Mouse (Mus musculus) heart, postnatal 0 days (tissue): ENCODE measurements at regions not wholly inside any gene's neighbourhood (a gene's known extent, or its start where the extent isn't known, plus 50 kb on each side); places are given as distances from the start of the nearest gene placed in this dataset.

Source experiments
- ATAC-seq: fragments of 200-750 bp; cut with Nextera tagmentation; 2 replicates; pipeline ENCODE4 v1.8.0; 2017; ENCODE audit warnings: low read depth, moderate number of reproducible peaks, moderate library complexity; ENCODE audit not compliant: insufficient read depth
- DNase-seq: peaks from one replicate; pipeline ENCODE4 v3.0.0-alpha.2; 2016; ENCODE audit warnings: low spot score
- H3K27ac ChIP-seq: fragments of 300-500 bp; sonication (generic); 2 replicates; pipeline ENCODE4 v1.5.1; 2014; ENCODE audit warnings: low read depth, mild to moderate bottlenecking
- H3K27me3 ChIP-seq: fragments of 300-500 bp; sonication (generic); 2 replicates; pipeline ENCODE4 v1.6.1; 2014; ENCODE audit warnings: low read length, mixed read lengths; ENCODE audit not compliant: control insufficient read depth, insufficient read depth
- H3K36me3 ChIP-seq: fragments of 300-500 bp; sonication (generic); replicated peaks from 2 replicates; pipeline ENCODE4 v1.6.1; 2014; ENCODE audit warnings: low read length, mixed read lengths; ENCODE audit not compliant: control insufficient read depth, insufficient read depth
- H3K4me1 ChIP-seq: fragments of 300-500 bp; sonication (generic); 2 replicates; pipeline ENCODE4 v1.6.1; 2014; ENCODE audit warnings: antibody characterized with exemption; ENCODE audit not compliant: control insufficient read depth, insufficient read depth
- H3K4me2 ChIP-seq: fragments of 300-500 bp; sonication (generic); 2 replicates; pipeline ENCODE4 v1.6.1; 2014; ENCODE audit warnings: low read depth, mild to moderate bottlenecking, low read length, moderate library complexity
- H3K4me3 ChIP-seq: fragments of 300-500 bp; sonication (generic); 2 replicates; pipeline ENCODE4 v1.5.1; 2014; ENCODE audit warnings: low read depth, low read length
- H3K9ac ChIP-seq: fragments of 300-500 bp; sonication (generic); replicated peaks from 2 replicates; pipeline ENCODE4 v1.6.1; 2014; ENCODE audit warnings: low read depth, low read length, mixed read lengths
- H3K9me3 ChIP-seq: fragments of 300-500 bp; sonication (generic); replicated peaks from 2 replicates; pipeline ENCODE4 v1.6.1; 2016; ENCODE audit warnings: low read length; ENCODE audit not compliant: control insufficient read depth
- CTCF ChIP-seq: IDR thresholded peaks from 2 replicates; pipeline ENCODE4 v1.5.1; 2016; ENCODE audit warnings: antibody characterized with exemption, control low read depth, low read depth
- EP300 ChIP-seq: IDR thresholded peaks from 2 replicates; pipeline ENCODE4 v1.6.1; 2016; ENCODE audit warnings: antibody characterized with exemption, low read depth
- WGBS: fragments of 180-500 bp; shearing (Covaris S2); extraction: QIAGEN DNeasy Blood & Tissue Kit; methylation state at CpG from one replicate; pipeline ENCODE4 v1.1.7; 2014; 5-methylcytosine and 5-hydroxymethylcytosine counted together

DNA sequence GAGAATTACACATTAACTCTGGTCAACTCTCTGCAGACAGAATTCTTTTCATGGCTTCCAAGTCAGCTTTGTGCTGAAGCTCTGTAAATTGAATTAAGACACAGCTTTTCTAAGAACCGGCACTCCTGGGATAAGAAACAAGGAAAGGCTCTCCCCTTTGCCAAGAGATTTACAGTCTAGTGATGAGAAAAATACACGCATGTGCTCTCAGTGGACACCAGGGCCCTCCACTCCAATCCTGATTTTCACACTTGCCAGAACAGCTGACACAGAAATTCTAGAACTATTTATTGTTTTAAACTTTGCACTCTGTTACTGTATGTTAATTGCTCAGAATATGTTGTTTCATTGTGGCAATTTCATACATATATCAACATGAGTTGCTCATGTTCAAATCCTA, 684.6 kb upstream of the Ptbp2 start:
- WGBS = 76% methylated on average over 2 of the region's 2 CpGs
- ATAC-seq = no peak
- no peaks in the 10 kb centered on the region for H3K27me3 ChIP-seq

GRCm38 (mm10) chr3:120460717-120461116, 676.5 kb upstream of the Ptbp2 start:
- Histone ChIP-seq H3K9ac (no peak overlapping the region), H3K4me1 (no peaks in the 10 kb centered on the region)
- no peak for TF ChIP-seq CTCF
- no peak for TF ChIP-seq EP300

More for the DNA sequence above, 684.6 kb upstream of the Ptbp2 start:
- Histone ChIP-seq H3K4me3 (no peak overlapping the region), H3K36me3 (no peaks in the 10 kb centered on the region), H3K4me1 (no peaks in the 10 kb centered on the region), H3K9me3 (no peaks in the 10 kb centered on the region), H3K4me2 (no peak overlapping the region), H3K9ac (no peak overlapping the region), H3K27ac (no peak overlapping the region)
- TF ChIP-seq EP300 = no peak
- no peak for TF ChIP-seq CTCF
- DNase-seq = no peak

DNA sequence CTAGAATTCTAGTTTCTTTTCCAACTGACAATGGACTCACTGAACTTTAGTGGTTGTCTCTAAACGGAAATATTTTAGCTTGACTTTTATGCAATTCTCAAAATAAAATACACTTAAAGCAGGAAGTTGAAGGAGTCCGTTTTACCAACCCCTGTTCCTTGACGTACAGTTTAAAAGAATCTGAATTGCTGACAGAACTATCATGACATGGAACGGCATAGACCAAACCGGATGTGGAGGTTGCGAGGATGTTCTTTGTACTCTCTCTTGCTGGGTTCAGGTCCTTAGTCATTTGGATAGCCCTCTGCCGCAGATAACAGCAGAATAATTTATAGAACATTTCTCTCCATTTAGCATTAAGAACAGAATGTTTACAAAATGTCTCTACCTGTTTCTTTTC, 673.6 kb upstream of the Ptbp2 start:
- ATAC-seq (no peak), DNase-seq (no peak)
- no peaks in the 10 kb centered on the region for H3K36me3 ChIP-seq
- no peak overlapping the region for H3K4me2 ChIP-seq
- H3K27me3 ChIP-seq = no peaks in the 10 kb centered on the region
- H3K9me3 ChIP-seq = no peaks in the 10 kb centered on the region
- no peak overlapping the region for H3K9ac ChIP-seq
- WGBS = 71% methylated on average over 7 of the region's 7 CpGs
- TF ChIP-seq EP300 = no peak
- no peak for TF ChIP-seq CTCF
- no peak overlapping the region for H3K4me3 ChIP-seq
- no peak overlapping the region for H3K27ac ChIP-seq
- H3K4me1 ChIP-seq = no peaks in the 10 kb centered on the region

More at GRCm38 (mm10) chr3:120460717-120461116, 676.5 kb upstream of the Ptbp2 start:
- no peaks in the 10 kb centered on the region for H3K36me3 ChIP-seq
- ATAC-seq = no peak
- no peak overlapping the region for H3K27ac ChIP-seq
- H3K4me3 ChIP-seq = no peak overlapping the region
- DNase-seq = no peak
- no peaks in the 10 kb centered on the region for H3K9me3 ChIP-seq
- no peak overlapping the region for H3K4me2 ChIP-seq
- H3K27me3 ChIP-seq = no peaks in the 10 kb centered on the region

GRCm38 (mm10) chr3:120441127-120441526, 656.9 kb upstream of the Ptbp2 start:
- TF ChIP-seq EP300 (no peak), CTCF (no peak)
- ATAC-seq = no peak
- WGBS = 66% methylated on average over 4 of the region's 4 CpGs
- Histone ChIP-seq H3K9me3 (no peaks in the 10 kb centered on the region), H3K9ac (no peak overlapping the region), H3K36me3 (no peaks in the 10 kb centered on the region), H3K4me3 (no peak overlapping the region), H3K27me3 (no peaks in the 10 kb centered on the region), H3K4me2 (no peak overlapping the region), H3K27ac (no peak overlapping the region), H3K4me1 (no peaks in the 10 kb centered on the region)
- no peak for DNase-seq

GRCm38 (mm10) chr3:120430285-120430684, 646.0 kb upstream of the Ptbp2 start:
- Histone ChIP-seq H3K36me3 (no peaks in the 10 kb centered on the region), H3K4me1 (no peaks in the 10 kb centered on the region), H3K9ac (no peak overlapping the region), H3K4me3 (no peak overlapping the region), H3K9me3 (no peaks in the 10 kb centered on the region), H3K27me3 (no peaks in the 10 kb centered on the region), H3K27ac (no peak overlapping the region), H3K4me2 (no peak overlapping the region)
- ATAC-seq (no peak), DNase-seq (no peak)
- WGBS = 79% methylated on average over 2 of the region's 2 CpGs
- TF ChIP-seq EP300 = no peak
- no peak for TF ChIP-seq CTCF

- 82% methylated on average over 3 of the region's 3 CpGs for WGBS
- no peaks in the 10 kb centered on the region for H3K27me3 ChIP-seq
- ATAC-seq = no peak
- H3K4me1 ChIP-seq = no peaks in the 10 kb centered on the region
- no peak overlapping the region for H3K27ac ChIP-seq
- no peak overlapping the region for H3K9ac ChIP-seq
- H3K36me3 ChIP-seq = no peaks in the 10 kb centered on the region
- H3K4me3 ChIP-seq = no peak overlapping the region
- no peak overlapping the region for H3K4me2 ChIP-seq
- TF ChIP-seq EP300 = no peak
- no peak for TF ChIP-seq CTCF
- no peaks in the 10 kb centered on the region for H3K9me3 ChIP-seq
- DNase-seq = no peak
Measured at GRCm38 (mm10) chr3:120416634-120417033, 632.4 kb upstream of the Ptbp2 start.
